Mouse (Mus musculus) C2C12 (cell line): ENCODE results near the gene Gnl1. TPM values are rescaled to one million over a fixed set of nuclear protein-coding genes. Genes with fewer than 3 reads are reported as not detected.
"Not testable (repeated sequence)": the region's sequence is repeated elsewhere in the genome, so short reads cannot be mapped to it uniquely, and the experiment has no call there.

Experiments used
- H3K27me3 ChIP-seq: one replicate; pipeline ENCODE4 v1.6.1; 2011; ENCODE audit not compliant: control insufficient read depth, insufficient read depth, insufficient read length
- H3K36me3 ChIP-seq: one replicate; pipeline ENCODE4 v1.6.1; 2011; ENCODE audit not compliant: control insufficient read depth, insufficient read depth
- H3K4me3 ChIP-seq: one replicate; pipeline ENCODE4 v1.5.1; 2011; ENCODE audit warnings: mild to moderate bottlenecking, control low read depth; ENCODE audit not compliant: poor library complexity, insufficient read depth, severe bottlenecking
- H3K79me2 ChIP-seq: one replicate; pipeline ENCODE4 v1.6.1; 2011; ENCODE audit not compliant: control insufficient read depth, insufficient read depth
- H3K79me3 ChIP-seq: one replicate; pipeline ENCODE4 v1.6.1; 2011; ENCODE audit warnings: low read depth, control low read depth
- H3ac ChIP-seq: one replicate; pipeline ENCODE3; 2011; ENCODE audit warnings: low read depth; ENCODE audit not compliant: control insufficient read depth, insufficient read length
- CEBPB ChIP-seq: IDR thresholded peaks from one replicate; pipeline ENCODE4 v1.6.1; 2011; ENCODE audit warnings: low read depth, mild to moderate bottlenecking, control low read depth, moderate library complexity
- CTCF ChIP-seq: IDR thresholded peaks from one replicate; pipeline ENCODE4 v1.5.1; 2011; ENCODE audit not compliant: control insufficient read depth, insufficient read depth, insufficient read length
- FOSL1 ChIP-seq: IDR thresholded peaks from one replicate; pipeline ENCODE4 v1.8.0; 2011; ENCODE audit warnings: mild to moderate bottlenecking, low read length; ENCODE audit not compliant: poor library complexity, insufficient read depth, severe bottlenecking
- MAX ChIP-seq: IDR thresholded peaks from one replicate; pipeline ENCODE4 v1.6.1; 2011; ENCODE audit warnings: mild to moderate bottlenecking, control low read depth
- MYOD1 ChIP-seq: IDR thresholded peaks from one replicate; pipeline ENCODE4 v1.6.1; 2011; ENCODE audit warnings: low read depth; ENCODE audit not compliant: control insufficient read depth, insufficient read length
- MYOG ChIP-seq: IDR thresholded peaks from one replicate; pipeline ENCODE4 v1.6.1; 2011; ENCODE audit not compliant: control insufficient read depth, insufficient read length; ENCODE audit errors: extremely low read depth
- USF1 ChIP-seq: IDR thresholded peaks from one replicate; pipeline ENCODE4 v1.6.1; 2011; ENCODE audit warnings: low read depth, mild to moderate bottlenecking, control low read depth, moderate library complexity
- long read RNA-seq, 2 experiments: library from polyadenylated mRNA; unstranded; transcript quantifications; one replicate each; pipeline ENCODE4 v2.0.0; 2019 to 2020
- polyA plus RNA-seq: library from polyadenylated mRNA; unstranded; fragments of >200 nt; fragmentation: generic; extraction: Trizol; gene quantifications from one replicate; pipeline ENCODE4 v1.2.1, GENCODE M21; 2012; ENCODE audit warnings: missing spikeins

Gnl1 gene
- polyA plus RNA-seq = 71.7 TPM
- long read RNA-seq, experiment 1, transcript Gnl1-201 (12 exons, 2,848 nt) = major isoform, 26 of 60 reads
- long read RNA-seq, experiment 1, partial matches to known transcripts = 31 of 60 reads
- long read RNA-seq, experiment 1, other reads (novel, unspliced or antisense) = 3 of 60 reads
- long read RNA-seq, experiment 2, transcript Gnl1-201 (12 exons, 2,848 nt) = major isoform, 270 of 294 reads
- long read RNA-seq, experiment 2, partial matches to known transcripts = 13 of 294 reads
- long read RNA-seq, experiment 2, other reads (novel, unspliced or antisense) = 11 of 294 reads

- H3ac ChIP-seq = peak within 1 kb of the TSS; percentile 95
- H3K79me3 ChIP-seq = peaks cover 26% of the 10 kb centered on the region
- H3K79me2 ChIP-seq = peaks cover 56% of the 10 kb centered on the region
- H3K36me3 ChIP-seq = peaks cover 46% of the 10 kb centered on the region
- peak within 1 kb of the TSS; percentile 89 for H3K4me3 ChIP-seq
- no peaks in the 10 kb centered on the region for H3K27me3 ChIP-seq
- TF ChIP-seq CEBPB = no peak
- peak; percentile 86 for TF ChIP-seq MAX
Measured at GRCm38 (mm10) chr17:35979401-35980362, at the start of gene Gnl1, which contains the start of gene Prr3. Gene Gnl1 (plus strand): TSS chr17:35979851. Gene Prr3 (minus strand): TSS chr17:35980236.

GRCm38 (mm10) chr17:35930627-35931026 is 49.0 kb upstream of the Gnl1 start:
- Histone ChIP-seq H3K79me3 (no peaks in the 10 kb centered on the region), H3ac (no peak overlapping the region), H3K4me3 (no peak overlapping the region), H3K27me3 (no peaks in the 10 kb centered on the region), H3K36me3 (peaks cover 59% of the 10 kb centered on the region), H3K79me2 (no peaks in the 10 kb centered on the region)
- TF ChIP-seq MYOG = no peak
- no peak for TF ChIP-seq CTCF
- TF ChIP-seq USF1 = no peak
- TF ChIP-seq CEBPB = no peak
- TF ChIP-seq MAX = no peak
- TF ChIP-seq FOSL1 = no peak
- TF ChIP-seq MYOD1 = no peak

DNA sequence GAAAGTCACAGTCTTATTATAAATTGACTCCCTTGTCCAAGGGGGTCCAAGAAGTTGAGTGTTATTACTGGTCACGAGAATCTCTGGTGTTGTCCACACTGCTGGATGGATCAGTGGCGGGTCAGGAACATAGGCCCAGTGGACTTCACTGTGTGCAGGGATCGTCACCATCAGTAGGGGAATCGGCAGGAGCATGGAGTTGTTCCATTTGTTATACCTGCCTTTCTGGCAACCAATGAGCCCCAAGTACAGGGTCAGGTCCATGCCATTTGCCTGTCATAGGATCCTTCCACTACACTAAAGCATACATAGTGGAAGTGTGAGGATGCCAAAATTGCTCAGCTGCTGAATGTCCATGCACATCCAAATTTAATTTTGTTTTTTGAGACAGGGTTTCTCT is 47.0 kb upstream of the Gnl1 start:
- Histone ChIP-seq H3ac (no peak overlapping the region), H3K79me3 (no peaks in the 10 kb centered on the region), H3K36me3 (peaks cover 41% of the 10 kb centered on the region), H3K79me2 (no peaks in the 10 kb centered on the region), H3K27me3 (no peaks in the 10 kb centered on the region), H3K4me3 (no peak overlapping the region)
- TF ChIP-seq MAX = no peak
- no peak for TF ChIP-seq FOSL1
- TF ChIP-seq CEBPB = no peak
- TF ChIP-seq CTCF = no peak
- no peak for TF ChIP-seq USF1
- TF ChIP-seq MYOD1 = no peak
- no peak for TF ChIP-seq MYOG

- peaks cover 11% of the 10 kb centered on the region for H3K36me3 ChIP-seq
- H3K27me3 ChIP-seq, H3K79me2 ChIP-seq, H3ac ChIP-seq, H3K79me3 ChIP-seq, H3K4me3 ChIP-seq: not testable (repeated sequence)
Measured at GRCm38 (mm10) chr17:35935763-35936162, 43.9 kb upstream of the Gnl1 start.

DNA sequence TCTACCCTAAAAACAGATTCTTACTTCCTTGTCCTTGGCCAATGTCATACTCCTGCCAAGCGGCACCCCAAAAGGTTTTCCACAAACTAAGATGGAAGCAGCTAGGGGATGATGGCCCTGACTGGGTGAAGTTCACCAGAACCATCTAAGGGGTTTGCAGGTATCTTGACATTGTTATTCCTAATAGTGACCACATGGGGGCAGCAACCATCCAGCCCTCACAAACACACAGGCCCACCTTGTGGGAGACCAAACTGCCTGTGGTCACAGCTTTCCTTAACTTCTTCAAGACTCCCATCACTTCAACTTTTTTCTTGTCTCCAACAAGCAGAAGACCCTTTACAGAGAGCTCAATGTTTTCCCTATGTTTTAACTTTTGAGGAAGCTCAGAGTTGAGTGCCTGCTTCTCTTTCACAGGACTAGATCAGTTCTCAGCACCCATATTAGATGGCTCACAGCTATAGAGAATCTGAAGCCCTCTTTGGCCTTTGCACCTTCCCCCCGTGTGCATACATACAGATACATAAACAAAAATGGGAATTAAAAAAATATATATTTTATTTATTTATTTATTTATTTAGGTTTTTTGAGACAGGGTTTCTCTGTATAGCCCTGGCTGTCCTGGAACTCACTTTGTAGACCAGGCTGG is 41.8 kb upstream of the Gnl1 start:
- Histone ChIP-seq H3K36me3 (peaks cover under 1% of the 10 kb centered on the region), H3K79me2 (no peaks in the 10 kb centered on the region), H3K4me3 (no peak overlapping the region), H3ac (no peak overlapping the region), H3K79me3 (no peaks in the 10 kb centered on the region), H3K27me3 (no peaks in the 10 kb centered on the region)
- TF ChIP-seq MYOG (no peak), CTCF (peak; percentile 23), MYOD1 (no peak), FOSL1 (no peak), MAX (no peak)

- no peak overlapping the region for H3K4me3 ChIP-seq
- H3K36me3 ChIP-seq = no peaks in the 10 kb centered on the region
- H3ac ChIP-seq = no peak overlapping the region
- no peak for TF ChIP-seq MYOD1
- TF ChIP-seq MYOG = no peak
- TF ChIP-seq CEBPB = no peak
- no peak for TF ChIP-seq MAX
- TF ChIP-seq USF1 = no peak
- no peak for TF ChIP-seq FOSL1
- TF ChIP-seq CTCF = no peak
- H3K79me2 ChIP-seq = no peaks in the 10 kb centered on the region
- H3K27me3 ChIP-seq = no peaks in the 10 kb centered on the region
- no peaks in the 10 kb centered on the region for H3K79me3 ChIP-seq
Measured at GRCm38 (mm10) chr17:35939108-35939507, 40.5 kb upstream of the Gnl1 start.
